Mouse (Mus musculus) thymus, adult 2 months (tissue): ENCODE data around the gene Dnpep. TPM values are rescaled to one million over a fixed set of nuclear protein-coding genes. Genes with fewer than 3 reads are reported as not detected.
A peak's percentile ranks its signal among the peaks of the same experiment; 100 is the strongest.

Experiments
- DNase-seq: peaks from one replicate; pipeline ENCODE4 v3.0.0; 2021
- H3K27ac ChIP-seq: fragments of 200-500 bp; 2 replicates; pipeline ENCODE4 v1.5.1; 2012; ENCODE audit warnings: low read length, control low read depth; ENCODE audit not compliant: control insufficient read depth, insufficient read depth
- H3K27me3 ChIP-seq: fragments of 200-500 bp; 2 replicates; pipeline ENCODE4 v1.6.1; 2012; ENCODE audit warnings: mild to moderate bottlenecking, low read length, moderate library complexity, mixed read lengths; ENCODE audit not compliant: control insufficient read depth, insufficient read depth
- H3K36me3 ChIP-seq: fragments of 200-500 bp; 2 replicates; pipeline ENCODE4 v1.6.1; 2012; ENCODE audit warnings: mild to moderate bottlenecking, low read length, moderate library complexity; ENCODE audit not compliant: control insufficient read depth, insufficient read depth
- H3K4me1 ChIP-seq: fragments of 200-500 bp; replicated peaks from 2 replicates; pipeline ENCODE4 v1.6.1; 2012; ENCODE audit warnings: low read length; ENCODE audit not compliant: control insufficient read depth, insufficient read depth
- H3K4me3 ChIP-seq: fragments of 200-500 bp; 2 replicates; pipeline ENCODE4 v1.5.1; 2012; ENCODE audit warnings: mild to moderate bottlenecking, low read length, control low read depth, moderate library complexity; ENCODE audit not compliant: control insufficient read depth, insufficient read depth
- CTCF ChIP-seq: fragments of 200-500 bp; IDR thresholded peaks from 2 replicates; pipeline ENCODE4 v1.5.1; 2012; ENCODE audit warnings: mild to moderate bottlenecking, control low read depth, low read length, moderate library complexity, borderline replicate concordance; ENCODE audit not compliant: control insufficient read depth, poor library complexity, insufficient read depth; ENCODE audit errors: extremely low read depth
- POLR2A ChIP-seq: fragments of 200-500 bp; IDR thresholded peaks from 2 replicates; pipeline ENCODE4 v1.6.1; 2012; ENCODE audit warnings: mild to moderate bottlenecking, low read length, control low read depth, moderate library complexity; ENCODE audit not compliant: control insufficient read depth, poor library complexity, insufficient read depth; ENCODE audit errors: extremely low read depth
- WGBS: fragments of 180-500 bp; shearing (Covaris S2); methylation state at CpG from one replicate; pipeline ENCODE4 v1.1.7; 2018; 5-methylcytosine and 5-hydroxymethylcytosine counted together
- polyA plus RNA-seq: library from polyadenylated mRNA; depleted of rRNA; stranded (reverse); fragments of >200 nt; gene quantifications from 2 replicates; pipeline ENCODE4 v1.2.3, GENCODE M21; 2012; rRNA removed

Dnpep gene
- polyA plus RNA-seq, 1 experiment: 132 TPM

DNA sequence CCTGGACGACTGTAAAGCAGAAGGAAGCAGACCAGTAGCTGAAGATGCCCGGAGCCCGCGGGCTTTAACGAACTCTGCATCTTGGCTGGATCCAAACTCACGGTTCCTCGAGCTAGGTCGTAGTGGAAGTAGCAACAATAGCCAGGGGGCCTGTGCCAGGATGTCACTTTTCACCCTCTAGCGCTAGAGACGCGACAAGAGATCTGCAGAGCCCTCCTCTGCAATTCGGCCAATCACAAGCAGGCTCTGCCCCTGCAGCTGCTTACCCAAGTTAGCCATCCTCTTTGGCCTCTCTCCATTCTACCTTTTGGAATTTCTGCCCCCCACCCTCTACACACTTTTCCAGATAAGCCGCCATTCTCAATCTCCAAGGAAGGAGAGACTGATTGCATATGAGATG is 39.6 kb downstream of the Dnpep start, which contains the start of gene Resp18:
Gene Resp18 (minus strand): TSS at position 188 of the 400 bp plus-strand sequence.
- WGBS: 11% methylated on average over 13 of the region's 13 CpGs
- Histone ChIP-seq H3K4me1 (no peaks in the 10 kb centered on the region), H3K27me3 (no peaks in the 10 kb centered on the region), H3K36me3 (no peaks in the 10 kb centered on the region), H3K4me3 (no peak within 1 kb of the TSS), H3K27ac (no peak within 1 kb of the TSS)
- TF ChIP-seq POLR2A: no peak
- TF ChIP-seq CTCF: no peak
- no peak for DNase-seq

DNA sequence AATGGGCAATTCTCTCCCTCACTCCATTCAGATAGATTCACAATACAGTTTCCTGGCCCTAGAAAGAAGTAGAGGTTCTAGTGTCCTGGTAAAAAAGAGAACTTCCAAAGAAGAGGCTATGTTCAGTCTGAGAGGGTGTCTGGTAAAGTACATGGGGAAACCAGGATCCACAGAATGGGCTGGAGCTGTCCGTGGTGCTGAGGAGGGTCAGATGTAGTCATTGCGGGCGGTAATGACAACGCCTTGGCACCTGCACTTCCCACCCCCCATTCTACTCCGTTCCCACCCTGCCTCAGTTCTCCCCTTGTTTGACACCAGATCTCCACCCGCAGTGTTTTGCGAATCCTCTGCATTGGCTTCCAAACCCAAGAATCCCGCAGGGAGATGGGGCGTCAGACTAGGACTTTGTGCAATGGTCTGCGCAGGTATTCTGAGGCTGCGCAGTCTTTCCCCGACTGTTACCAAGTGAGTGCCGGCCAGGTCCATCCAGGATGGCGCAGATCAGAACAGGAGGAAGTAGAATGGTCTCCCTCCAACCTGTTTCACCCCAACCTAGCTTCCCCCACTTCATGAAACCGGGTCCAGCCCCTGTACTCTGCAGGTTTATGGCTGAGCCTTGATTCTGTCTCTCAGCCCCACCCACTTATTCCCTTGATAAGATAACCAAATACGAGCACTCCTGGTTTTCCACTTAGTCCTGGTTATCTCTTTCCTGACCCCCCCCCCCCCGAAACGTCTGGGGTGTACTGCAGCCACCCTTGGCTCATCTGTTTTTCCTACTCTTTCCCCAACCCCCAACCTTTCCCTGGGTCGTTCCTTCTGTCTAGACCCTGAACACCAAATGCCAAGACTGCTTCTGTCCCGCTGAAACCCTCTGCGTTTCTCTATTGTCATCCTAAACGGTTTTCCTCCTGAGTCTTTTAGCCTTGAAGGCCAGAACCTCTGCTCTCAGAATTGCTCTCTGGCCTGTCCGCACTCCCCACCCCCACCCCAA is 40.3 kb downstream of the Dnpep start:
- no peak overlapping the region for H3K27ac ChIP-seq
- WGBS: 14% methylated on average over 23 of the region's 23 CpGs
- H3K4me1 ChIP-seq: no peaks in the 10 kb centered on the region
- TF ChIP-seq POLR2A (no peak), CTCF (no peak)
- no peaks in the 10 kb centered on the region for H3K27me3 ChIP-seq
- no peak overlapping the region for H3K4me3 ChIP-seq
- DNase-seq: peak; percentile 31
- no peaks in the 10 kb centered on the region for H3K36me3 ChIP-seq

DNA sequence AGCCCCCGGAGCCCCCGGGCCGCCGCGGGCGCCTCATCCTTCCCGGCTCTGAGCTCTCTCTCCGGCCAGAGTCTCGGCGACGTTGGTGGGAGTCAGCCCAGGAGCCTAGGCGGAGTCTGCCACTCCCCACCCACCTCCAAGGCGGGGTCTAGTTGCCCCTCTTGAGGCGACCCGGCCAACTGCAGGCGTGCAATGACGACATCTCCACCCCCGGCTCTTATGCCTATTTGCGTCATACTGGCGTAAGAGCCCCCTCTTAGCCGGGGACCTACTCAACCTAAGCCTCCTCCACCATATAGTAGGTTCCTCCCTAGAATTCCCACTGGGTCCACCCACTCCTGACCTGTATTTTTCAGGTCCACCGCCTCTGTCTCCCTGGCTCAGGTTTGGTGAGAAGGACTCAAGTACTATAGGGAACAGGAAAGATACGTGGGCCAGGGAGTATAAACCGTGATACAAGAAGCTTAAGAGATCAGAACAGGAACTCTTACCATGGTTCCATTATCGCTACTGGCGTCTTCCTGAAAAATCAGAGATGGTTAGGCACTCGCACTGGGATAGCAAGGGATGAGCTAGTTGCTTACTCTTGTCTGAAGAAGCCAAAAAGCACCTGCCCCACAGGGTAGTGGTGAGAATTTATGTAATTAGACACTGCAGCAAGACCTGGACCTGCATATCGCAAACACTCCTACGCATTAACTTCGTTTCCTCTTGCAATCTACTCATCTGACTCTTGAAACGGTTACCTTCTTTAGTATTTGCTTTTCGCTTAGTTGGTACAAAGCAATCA is 53.5 kb downstream of the Dnpep start, which contains the start of gene Ptprn:
Gene Ptprn (minus strand): TSS at position 412 of the 790 bp plus-strand sequence.
- Histone ChIP-seq H3K4me3 (no peak within 1 kb of the TSS), H3K4me1 (no peaks in the 10 kb centered on the region), H3K27me3 (peaks cover 7% of the 10 kb centered on the region; the same call in 1 of the 2 replicates), H3K27ac (no peak within 1 kb of the TSS), H3K36me3 (no peaks in the 10 kb centered on the region)
- TF ChIP-seq POLR2A: no peak
- no peak for TF ChIP-seq CTCF
- DNase-seq: no peak
- WGBS: 23% methylated on average over 32 of the region's 32 CpGs

DNA sequence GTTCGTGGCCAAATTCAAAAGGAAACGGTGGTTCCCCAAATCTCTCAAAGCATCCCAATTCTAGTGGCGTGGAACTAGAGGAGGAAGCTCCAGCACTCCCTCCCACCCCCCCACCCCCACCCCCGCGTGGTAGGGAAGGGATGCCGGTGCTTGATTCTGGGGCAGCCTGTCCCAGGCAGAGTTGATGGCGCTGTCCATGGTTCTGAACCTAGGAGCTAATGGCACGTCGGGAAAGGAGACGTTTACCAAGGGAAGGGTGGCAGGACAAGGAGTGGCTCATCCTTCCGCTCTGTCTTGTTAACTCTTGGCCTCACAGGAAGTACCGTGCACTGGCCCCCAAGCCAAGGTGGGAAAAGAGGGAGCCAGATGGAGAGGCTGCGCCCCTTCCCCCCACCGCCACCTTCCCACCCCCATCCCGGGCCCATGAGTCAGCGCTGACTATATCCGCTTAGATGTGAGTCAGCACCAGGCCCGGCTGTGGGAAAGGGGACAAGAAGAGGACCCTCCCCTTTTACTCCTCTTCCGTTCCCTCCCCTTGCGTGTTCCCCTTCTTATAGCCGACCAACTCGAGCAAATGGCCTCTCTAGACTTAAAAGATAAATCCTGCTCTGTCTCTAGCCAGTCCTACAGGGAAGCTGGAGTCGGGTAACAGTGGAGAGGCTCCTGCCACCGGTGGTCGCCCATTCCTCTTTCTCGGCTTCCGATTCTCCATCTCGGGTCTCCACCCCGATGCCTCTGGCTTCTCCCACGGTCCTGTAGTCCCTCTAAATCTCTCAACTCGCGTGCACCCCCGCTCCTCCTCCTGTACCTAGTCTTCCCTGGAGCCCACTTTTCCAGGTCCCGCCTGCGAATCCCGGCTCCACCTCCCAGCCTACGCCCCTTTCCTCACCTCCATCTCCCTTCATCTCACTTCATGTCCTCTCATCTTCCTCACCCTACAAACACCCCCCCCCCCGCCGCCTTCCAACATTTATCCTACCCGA is 54.5 kb downstream of the Dnpep start:
- DNase-seq: peak; percentile 54

DNA sequence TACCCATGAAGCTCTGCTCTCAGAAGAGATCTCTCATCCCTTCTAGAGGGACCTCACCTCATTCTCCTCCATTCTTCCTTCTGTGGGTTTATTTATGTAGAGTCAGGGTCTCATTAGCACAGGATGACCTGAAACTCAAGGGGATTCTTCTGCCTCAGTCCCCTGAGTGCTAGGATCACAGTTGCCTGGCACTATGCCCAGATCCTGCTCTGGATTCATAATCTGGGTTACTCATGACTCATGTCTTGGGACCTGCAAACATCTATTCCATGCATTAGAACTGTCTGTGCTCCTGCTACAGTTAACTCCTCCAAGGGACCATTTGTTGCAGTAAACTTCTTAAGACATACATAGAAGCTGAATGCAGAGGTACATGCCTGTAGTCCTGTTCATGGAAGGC is 56.5 kb downstream of the Dnpep start:
- H3K4me3 ChIP-seq: no peak overlapping the region
- peaks cover 7% of the 10 kb centered on the region; the same call in 1 of the 2 replicates for H3K27me3 ChIP-seq
- H3K36me3 ChIP-seq: no peaks in the 10 kb centered on the region
- H3K27ac ChIP-seq: no peak overlapping the region
- TF ChIP-seq CTCF: no peak
- TF ChIP-seq POLR2A: no peak
- DNase-seq: no peak
- no peaks in the 10 kb centered on the region for H3K4me1 ChIP-seq

More for the DNA sequence above, 54.5 kb downstream of the Dnpep start:
- H3K27me3 ChIP-seq: peaks cover 7% of the 10 kb centered on the region; the same call in 1 of the 2 replicates
- WGBS: 4% methylated on average over 40 of the region's 40 CpGs
- H3K36me3 ChIP-seq: no peaks in the 10 kb centered on the region
- H3K27ac ChIP-seq: no peak overlapping the region
- H3K4me3 ChIP-seq: no peak overlapping the region
- no peaks in the 10 kb centered on the region for H3K4me1 ChIP-seq
- TF ChIP-seq CTCF (no peak), POLR2A (no peak)

Other genes starting within 250 kb of the Dnpep start
- 4.7 and 5.5 TPM in 2 replicates for gene Nhej1, start 192.8 kb downstream of the Dnpep start, polyA plus RNA-seq
- gene Slc23a3, start 184.1 kb downstream of the Dnpep start, polyA plus RNA-seq: 1.9 and 2.3 TPM in 2 replicates
- 126 and 141 TPM in 2 replicates for gene Cnppd1, start 175.3 kb downstream of the Dnpep start, polyA plus RNA-seq
- gene Retreg2, start 175.2 kb downstream of the Dnpep start, polyA plus RNA-seq: 167 and 179 TPM in 2 replicates
- 90.8 and 106 TPM in 2 replicates for gene Zfand2b, start 149.3 kb downstream of the Dnpep start, polyA plus RNA-seq
- gene Abcb6, start 137.6 kb downstream of the Dnpep start, polyA plus RNA-seq: 10.2 and 10.9 TPM in 2 replicates
- 22.7 and 24.0 TPM in 2 replicates for gene Ankzf1, start 125.8 kb downstream of the Dnpep start, polyA plus RNA-seq
- gene Atg9a, start 125.8 kb downstream of the Dnpep start, polyA plus RNA-seq: 79.1 and 81.6 TPM in 2 replicates
- gene Glb1l, start 107.2 kb downstream of the Dnpep start, polyA plus RNA-seq: 11.7 and 14.4 TPM in 2 replicates
- 340 and 342 TPM in 2 replicates for gene Stk16, start 107.2 kb downstream of the Dnpep start, polyA plus RNA-seq
- 139 and 162 TPM in 2 replicates for gene Tuba4a, start 98.1 kb downstream of the Dnpep start, polyA plus RNA-seq
- gene A630095N17Rik, start 85.9 kb downstream of the Dnpep start, polyA plus RNA-seq: not detected in 2 replicates
- 19.9 and 22.3 TPM in 2 replicates for gene Dnajb2, start 81.6 kb downstream of the Dnpep start, polyA plus RNA-seq
- gene Ptprn, start 53.5 kb downstream of the Dnpep start, polyA plus RNA-seq: 2.6 and 3.0 TPM in 2 replicates
- gene Resp18, start 39.6 kb downstream of the Dnpep start, polyA plus RNA-seq: 5.6 and 9.0 TPM in 2 replicates
- 6.8 and 31.6 TPM in 2 replicates for gene Des, start 42.3 kb upstream of the Dnpep start, polyA plus RNA-seq
- 11.0 and 12.1 TPM in 2 replicates for gene Speg, start 57.3 kb upstream of the Dnpep start, polyA plus RNA-seq
- 102 and 128 TPM in 2 replicates for gene Gmppa, start 117.9 kb upstream of the Dnpep start, polyA plus RNA-seq
- gene Asic4, start 132.4 kb upstream of the Dnpep start, polyA plus RNA-seq: 0.05 TPM in 2 replicates
- gene Chpf, start 161.3 kb upstream of the Dnpep start, polyA plus RNA-seq: 38.7 and 43.7 TPM in 2 replicates
- 3.0 and 3.5 TPM in 2 replicates for gene Tmem198, start 161.5 kb upstream of the Dnpep start, polyA plus RNA-seq
- 17.9 and 23.1 TPM in 2 replicates for gene Obsl1, start 188.5 kb upstream of the Dnpep start, polyA plus RNA-seq
- 9.6 and 19.9 TPM in 2 replicates for gene Inha, start 189.1 kb upstream of the Dnpep start, polyA plus RNA-seq
- 73.2 and 93.0 TPM in 2 replicates for gene Stk11ip, start 203.5 kb upstream of the Dnpep start, polyA plus RNA-seq
- 8.1 and 21.2 TPM in 2 replicates for gene Slc4a3, start 228.3 kb upstream of the Dnpep start, polyA plus RNA-seq